Mouse (Mus musculus): ENCODE data around the gene Zmynd8.

Zmynd8 gene

GRCm38 (mm10) chr2:165833468-165833867 lies 65.3 kb downstream of the Zmynd8 start:
- DNase-seq (ENCODE audit: low spot score in 2 of 2), result no peak

- DNase-seq (ENCODE audit: low spot score in 2 of 2), result no peak
Observed at GRCm38 (mm10) chr2:165832720-165833119, 66.1 kb downstream of the Zmynd8 start.

- DNase-seq (ENCODE audit: low spot score in 2 of 2), result no peak
Observed at GRCm38 (mm10) chr2:165832295-165832694, 66.5 kb downstream of the Zmynd8 start.

- no peak for DNase-seq (ENCODE audit: low spot score in 2 of 2)
Observed at GRCm38 (mm10) chr2:165831637-165832289, 67.1 kb downstream of the Zmynd8 start.

GRCm38 (mm10) chr2:165828770-165829169 lies 70.0 kb downstream of the Zmynd8 start:
- no peak for DNase-seq (ENCODE audit: low spot score in 2 of 2)

- DNase-seq (ENCODE audit: low spot score in 2 of 2), result peak; percentile 62 to 75
Observed at GRCm38 (mm10) chr2:165825964-165826712, 72.7 kb downstream of the Zmynd8 start.

- DNase-seq (ENCODE audit: low spot score in 2 of 2), result no peak
Observed at GRCm38 (mm10) chr2:165825261-165825900, 73.4 kb downstream of the Zmynd8 start.

- DNase-seq (ENCODE audit: low spot score in 2 of 2), result no peak
Observed at GRCm38 (mm10) chr2:165824826-165825225, 74.0 kb downstream of the Zmynd8 start.

- no peak for DNase-seq (ENCODE audit: low spot score in 2 of 2)
Observed at GRCm38 (mm10) chr2:165822478-165822877, 76.3 kb downstream of the Zmynd8 start.

- no peak for DNase-seq (ENCODE audit: low spot score in 2 of 2)
Observed at GRCm38 (mm10) chr2:165821671-165822070, 77.1 kb downstream of the Zmynd8 start.

GRCm38 (mm10) chr2:165820504-165821095 lies 78.2 kb downstream of the Zmynd8 start:
- DNase-seq (ENCODE audit: low spot score in 2 of 2), result no peak

- DNase-seq (ENCODE audit: low spot score in 2 of 2), result no peak
Observed at GRCm38 (mm10) chr2:165820073-165820472, 78.7 kb downstream of the Zmynd8 start.

- DNase-seq (ENCODE audit: low spot score in 2 of 2), result peak; percentile 73 to 85
Observed at GRCm38 (mm10) chr2:165818985-165819948, 79.5 kb downstream of the Zmynd8 start.

- DNase-seq (ENCODE audit: low spot score in 2 of 2), result no peak
Observed at GRCm38 (mm10) chr2:165818570-165818969, 80.2 kb downstream of the Zmynd8 start.

- peak in 1 of 2 experiments; percentile 74 for DNase-seq (ENCODE audit: low spot score in 2 of 2)
Observed at GRCm38 (mm10) chr2:165817437-165817836, 81.4 kb downstream of the Zmynd8 start.

- DNase-seq (ENCODE audit: low spot score in 2 of 2), result no peak
Observed at GRCm38 (mm10) chr2:165815103-165815880, 83.5 kb downstream of the Zmynd8 start.

- DNase-seq (ENCODE audit: low spot score in 2 of 2), result no peak
Observed at GRCm38 (mm10) chr2:165812889-165813288, 85.9 kb downstream of the Zmynd8 start.

GRCm38 (mm10) chr2:165811536-165811935 lies 87.3 kb downstream of the Zmynd8 start:
- DNase-seq (ENCODE audit: low spot score in 2 of 2), result no peak

- no peak for DNase-seq (ENCODE audit: low spot score in 2 of 2)
Observed at GRCm38 (mm10) chr2:165809901-165810477, 88.8 kb downstream of the Zmynd8 start.

- DNase-seq (ENCODE audit: low spot score in 2 of 2), result no peak
Observed at GRCm38 (mm10) chr2:165809091-165809490, 89.7 kb downstream of the Zmynd8 start.

Data from right cerebral cortex, postnatal 36 days (tissue).